Mouse (Mus musculus): ENCODE data around the gene Mybpc2. TPM values are rescaled to one million over a fixed set of nuclear protein-coding genes. Genes with fewer than 3 reads are reported as not detected.

Gene Mybpc2
- total RNA-seq, 4 experiments from 2014 or later: 0.10 to 0.57 (median 0.14) TPM; not detected in 1

- peak in 1 of 2 experiments; percentile 21 for DNase-seq (ENCODE audit: low spot score in 2 of 2)
These were observed 59.3 kb downstream of the Mybpc2 start, which contains the start of gene Aspdh for GRCm38 (mm10) chr7:44465111-44465510. Gene Aspdh (plus strand): TSS chr7:44465391.

- peak; percentile 88 to 89 for DNase-seq (ENCODE audit: low spot score in 2 of 2)
These were observed 59.9 kb downstream of the Mybpc2 start for GRCm38 (mm10) chr7:44464511-44464910.

- DNase-seq (ENCODE audit: low spot score in 2 of 2): peak in 1 of 2 experiments; percentile 36
These were observed 60.8 kb downstream of the Mybpc2 start for GRCm38 (mm10) chr7:44463556-44464225.

- no peak for DNase-seq (ENCODE audit: low spot score in 2 of 2)
These were observed 61.4 kb downstream of the Mybpc2 start for GRCm38 (mm10) chr7:44463056-44463425.

- DNase-seq (ENCODE audit: low spot score in 2 of 2): peak in 1 of 2 experiments; percentile 30
These were observed 62.0 kb downstream of the Mybpc2 start for GRCm38 (mm10) chr7:44462218-44463055.

- DNase-seq (ENCODE audit: low spot score in 2 of 2): peak in 1 of 2 experiments; percentile 19
These were observed 62.8 kb downstream of the Mybpc2 start for GRCm38 (mm10) chr7:44461503-44462217.

- peak in 1 of 2 experiments; percentile 18 for DNase-seq (ENCODE audit: low spot score in 2 of 2)
These were observed 63.5 kb downstream of the Mybpc2 start for GRCm38 (mm10) chr7:44460767-44461502.

GRCm38 (mm10) chr7:44460067-44460466, 64.4 kb downstream of the Mybpc2 start:
- DNase-seq (ENCODE audit: low spot score in 2 of 2): no peak

- no peak for DNase-seq (ENCODE audit: low spot score in 2 of 2)
These were observed 68.2 kb downstream of the Mybpc2 start for GRCm38 (mm10) chr7:44456302-44456701.

- no peak for DNase-seq (ENCODE audit: low spot score in 2 of 2)
These were observed 71.2 kb downstream of the Mybpc2 start for GRCm38 (mm10) chr7:44453256-44453655.

Small RNA genes lying within 50 kb of the gene (microRNA-seq; reads per million reads assigned to microRNA genes)
- gene Mir7052: 14.7 to 20.0 reads per million in 2 experiments
- gene Mir7053: 0 to 1.9 reads per million in 2 experiments

Other genes with a start within 250 kb of the Mybpc2 start
- gene Clec11a, start 217.8 kb downstream of the Mybpc2 start, total RNA-seq (2022): 1 to 10 TPM; 3.6 to 4.2 (median 3.6) TPM
- 100 to 1,000 TPM; 568 to 623 (median 583) TPM for gene Shank1, start 214.4 kb downstream of the Mybpc2 start, total RNA-seq (2022)
- 10 to 100 TPM; 82.9 to 94.7 (median 87.0) TPM for gene Syt3, start 140.6 kb downstream of the Mybpc2 start, total RNA-seq (2022)
- 1 to 10 TPM; 2.2 to 4.3 (median 2.8) TPM for gene 1700008O03Rik, start 138.8 kb downstream of the Mybpc2 start, total RNA-seq (2022)
- gene Lrrc4b, start 95.6 kb downstream of the Mybpc2 start, total RNA-seq (2022): 100 to 1,000 TPM; 278 to 302 (median 291) TPM
- 10 to 100 TPM; 11.1 to 13.6 (median 12.4) TPM for gene Aspdh, start 59.3 kb downstream of the Mybpc2 start, total RNA-seq (2022)
- 100 to 1,000 TPM in 2 of 4 experiments, 10 to 100 TPM in 2; 97.1 to 114 (median 103) TPM for gene Josd2, start 56.7 kb downstream of the Mybpc2 start, total RNA-seq (2022)
- 100 to 1,000 TPM; 201 to 225 (median 215) TPM for gene Emc10, start 28.1 kb downstream of the Mybpc2 start, total RNA-seq (2022)
- gene Fam71e1, start 28.1 kb downstream of the Mybpc2 start, total RNA-seq (2022): 10 to 100 TPM; 15.5 to 21.6 (median 19.0) TPM
- under 1 TPM in 1 of 4 experiments, not detected in 3; 0.16 TPM for gene Spib, start 7.4 kb upstream of the Mybpc2 start, total RNA-seq (2022)
- 10 to 100 TPM in 2 of 4 experiments, 1 to 10 TPM in 2; 8.2 to 11.5 (median 10.2) TPM for gene Pold1, start 24.2 kb upstream of the Mybpc2 start, total RNA-seq (2022)
- gene Nr1h2, start 29.3 kb upstream of the Mybpc2 start, total RNA-seq (2022): 10 to 100 TPM; 57.2 to 67.9 (median 61.1) TPM
- under 1 TPM in 1 of 4 experiments, not detected in 3; 0.65 TPM for gene Napsa, start 47.7 kb upstream of the Mybpc2 start, total RNA-seq (2022)
- 100 to 1,000 TPM; 133 to 157 (median 145) TPM for gene Kcnc3, start 66.0 kb upstream of the Mybpc2 start, total RNA-seq (2022)
- gene Myh14, start 146.2 kb upstream of the Mybpc2 start, total RNA-seq (2022): 10 to 100 TPM; 26.6 to 36.6 (median 32.8) TPM
- not detected for gene Izumo2, start 184.1 kb upstream of the Mybpc2 start, total RNA-seq (2022)
- gene Vrk3, start 223.8 kb upstream of the Mybpc2 start, total RNA-seq (2022): 10 to 100 TPM; 27.7 to 34.6 (median 33.7) TPM
- under 1 TPM; 0.31 to 0.70 (median 0.60) TPM for gene Zfp473, start 226.4 kb upstream of the Mybpc2 start, total RNA-seq (2022)

All from layer of hippocampus, adult 8-10 months (tissue).